Mouse (Mus musculus) embryonic fibroblast, embryonic 13.5 days (primary cell): ENCODE data around the gene Dcpp1.

Source experiments
- CTCF ChIP-seq: IDR thresholded peaks from 2 replicates; pipeline ENCODE4 v1.5.1; 2011; ENCODE audit warnings: mild to moderate bottlenecking, control low read depth, low read length, moderate library complexity, borderline replicate concordance; ENCODE audit not compliant: insufficient read depth
- POLR2A ChIP-seq: IDR thresholded peaks from 2 replicates; pipeline ENCODE4 v1.6.1; 2011; ENCODE audit warnings: low read depth, mild to moderate bottlenecking, control low read depth, low read length, moderate library complexity

GRCm38 (mm10) chr17:23876741-23877140, 3.9 kb upstream of the Dcpp1 start:
- TF ChIP-seq CTCF = no peak
- no peak for TF ChIP-seq POLR2A
